Mouse (Mus musculus) B cell, adult 2 months (primary cell): ENCODE results near the gene Cdh7.
A peak's percentile ranks its signal among the peaks of the same experiment; 100 is the strongest.

Experiments
- DNase-seq, 2 experiments: peaks; one replicate each; pipeline ENCODE4 v3.0.0; 2022

Gene Cdh7

DNA sequence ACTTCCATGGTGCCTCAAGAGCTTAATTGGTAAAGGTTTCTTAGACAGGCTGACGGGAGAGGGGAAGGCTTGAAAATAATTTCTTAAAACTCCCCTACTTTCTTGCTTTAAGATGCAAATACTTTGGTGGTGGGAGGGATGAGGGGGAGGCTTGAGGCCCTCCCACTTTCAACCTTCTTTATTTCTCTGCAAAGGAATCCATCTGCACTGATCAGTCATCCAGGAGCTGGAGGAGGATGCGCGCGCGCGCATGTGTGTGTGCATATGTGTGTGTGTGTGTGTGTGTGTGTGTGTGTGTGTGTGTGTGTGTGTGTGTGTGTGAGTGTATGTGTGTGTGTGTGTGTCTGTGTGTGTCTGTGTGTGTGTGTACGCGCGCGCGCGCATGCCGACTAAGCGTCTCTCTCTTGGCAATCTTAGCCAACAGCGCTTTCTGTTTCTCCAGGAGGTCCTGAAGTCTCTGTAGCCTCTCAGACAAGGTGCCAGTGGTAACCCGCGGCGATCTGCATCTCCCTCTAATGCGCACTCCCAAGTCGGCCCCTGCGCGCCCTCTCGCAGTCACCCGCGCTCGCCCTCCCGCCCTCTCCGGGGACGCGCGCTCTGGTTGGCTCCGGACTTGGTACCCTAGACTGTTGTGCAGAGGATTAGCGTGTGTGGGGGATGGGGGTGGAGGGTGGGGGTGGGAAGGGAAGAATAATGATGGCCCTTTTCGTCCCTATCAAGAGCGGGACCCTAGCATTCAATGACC, at the start of gene Cdh7:
Gene Cdh7 (plus strand): TSS at position 368 of the 745 bp plus-strand sequence.
- DNase-seq, result no peak

DNA sequence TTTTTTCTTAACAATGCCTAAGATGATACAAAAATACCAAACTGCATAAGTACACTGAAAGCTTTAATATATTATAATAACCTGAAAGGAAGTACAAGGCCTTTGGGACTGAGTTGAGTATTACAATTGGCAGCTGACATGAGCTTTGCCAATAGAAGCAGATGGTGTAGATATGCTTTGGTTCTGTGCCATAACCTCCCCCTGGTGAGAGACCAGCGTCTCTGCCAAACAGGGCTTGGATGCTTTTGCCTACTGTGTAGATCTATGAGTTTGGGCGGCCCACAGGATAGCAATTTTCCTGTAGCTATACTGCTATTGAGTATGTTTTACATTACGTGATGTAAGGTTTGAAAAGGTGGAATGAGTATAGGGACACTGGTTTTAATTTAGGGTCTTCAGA, 49.6 kb upstream of the Cdh7 start:
- DNase-seq, result no peak

DNA sequence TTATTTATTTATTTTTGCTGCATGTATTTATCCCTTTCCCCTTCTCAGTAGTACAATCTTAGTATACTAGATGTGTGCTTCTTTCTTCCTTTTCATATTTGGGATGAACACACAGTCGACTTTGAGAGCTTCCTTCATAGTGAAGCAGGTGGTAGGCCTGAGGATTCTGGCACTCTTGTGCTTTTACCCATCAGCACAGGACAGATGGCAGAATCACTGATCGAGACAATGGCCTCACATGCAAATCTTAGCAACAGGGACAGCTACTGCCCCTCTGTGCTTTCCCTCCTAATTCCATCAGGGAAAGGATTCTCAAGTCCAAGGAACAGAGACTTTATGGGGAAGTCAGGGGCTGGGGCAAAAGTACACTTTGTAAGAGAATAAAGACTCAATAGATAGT, 33.7 kb upstream of the Cdh7 start:
- DNase-seq, result no peak

DNA sequence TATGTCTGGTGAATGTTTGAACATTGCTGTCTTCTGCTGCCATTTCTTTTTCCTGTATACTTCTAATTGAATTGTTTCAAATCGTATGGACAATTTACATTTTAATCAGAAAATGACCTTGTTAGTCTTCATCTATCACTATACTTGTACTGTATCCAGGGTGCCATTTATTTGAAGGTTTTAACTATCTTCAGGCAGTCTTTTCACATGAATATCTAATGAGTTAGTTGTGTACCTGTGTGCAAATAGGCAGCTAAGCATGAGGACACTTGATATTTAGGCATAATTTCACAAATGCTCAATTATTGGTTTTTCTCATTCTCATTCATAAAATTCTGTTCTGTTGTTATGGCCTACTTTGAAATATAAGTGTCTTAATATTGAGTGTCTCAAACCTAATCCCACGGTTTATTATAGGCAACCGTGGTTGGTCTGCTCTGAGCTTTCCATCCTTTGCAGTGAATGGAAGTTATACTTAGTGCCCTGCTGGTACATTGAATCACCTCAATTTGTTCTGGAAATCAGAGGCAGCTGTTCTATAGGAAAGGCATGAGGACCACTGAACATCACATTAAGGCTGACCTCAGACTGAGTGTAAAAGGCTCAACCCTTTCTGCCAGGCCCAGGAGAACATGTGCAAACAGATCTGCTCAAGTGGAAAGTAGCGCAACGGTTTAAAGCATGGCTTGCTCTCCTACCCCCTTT, 10.4 kb upstream of the Cdh7 start:
- DNase-seq, result no peak

DNA sequence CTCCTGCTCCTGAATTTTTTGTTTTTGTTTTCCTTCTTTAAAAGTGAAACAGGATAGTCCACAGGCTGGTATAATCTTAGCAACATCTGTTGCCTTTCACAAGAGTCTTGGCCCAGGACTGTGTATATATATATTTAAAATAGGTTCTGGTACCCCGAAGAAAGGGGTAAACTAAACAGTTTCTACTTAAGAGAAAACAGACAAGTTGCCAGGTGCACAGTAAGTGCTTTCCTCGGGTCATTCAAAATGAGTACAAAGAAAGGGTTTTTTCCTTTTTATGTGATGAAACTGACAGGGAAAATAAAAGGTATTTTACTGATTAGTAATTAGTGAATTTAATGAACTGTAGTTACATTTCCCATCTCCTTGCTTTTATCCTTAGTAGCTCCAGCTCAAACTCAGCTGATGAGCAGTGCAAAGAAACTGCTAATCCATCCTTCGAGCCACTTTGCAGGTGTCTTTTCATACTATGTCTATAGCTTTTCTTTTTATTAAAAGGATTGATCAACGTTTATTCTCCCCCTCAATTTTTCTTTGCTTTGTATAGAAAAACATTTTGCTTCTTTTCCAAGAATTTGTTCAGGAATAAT, 9.7 kb upstream of the Cdh7 start:
- no peak for DNase-seq

DNA sequence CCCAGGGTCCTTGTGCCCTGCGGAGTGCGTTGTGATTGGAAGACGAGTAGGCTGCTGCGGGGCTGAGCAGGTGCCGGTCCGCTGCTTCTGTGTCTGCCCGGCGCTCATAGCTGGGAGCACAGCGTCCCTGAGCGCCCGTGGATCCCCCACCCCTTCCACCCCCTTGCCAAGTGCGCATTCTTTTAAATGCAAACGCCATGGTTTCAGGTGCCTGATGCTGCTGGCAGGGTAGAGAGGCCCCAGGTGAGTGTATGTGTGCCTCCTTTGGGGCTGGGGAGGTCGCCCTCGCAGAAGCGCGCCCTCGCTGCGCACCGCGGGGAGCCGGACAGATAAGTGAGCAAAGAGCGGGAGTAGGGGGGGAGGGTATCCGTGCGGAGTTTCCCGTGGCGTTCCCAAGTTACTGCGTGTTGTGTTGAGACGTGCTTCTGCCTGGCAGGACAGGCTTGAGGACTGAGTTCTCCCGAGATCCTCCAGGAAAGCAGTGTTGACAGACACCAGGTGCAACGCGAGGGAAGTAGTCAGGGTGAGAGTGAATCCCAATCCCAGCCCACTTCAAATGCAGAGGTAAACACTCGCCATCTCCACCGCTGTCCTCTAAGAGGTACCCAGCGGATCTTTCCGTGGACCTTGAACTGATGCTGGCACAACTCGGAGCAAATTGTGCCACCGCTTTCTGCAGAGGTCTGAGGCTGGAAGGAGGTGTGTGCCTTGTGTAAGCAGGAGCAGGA, 742 bp downstream of the Cdh7 start:
- no peak for DNase-seq

DNA sequence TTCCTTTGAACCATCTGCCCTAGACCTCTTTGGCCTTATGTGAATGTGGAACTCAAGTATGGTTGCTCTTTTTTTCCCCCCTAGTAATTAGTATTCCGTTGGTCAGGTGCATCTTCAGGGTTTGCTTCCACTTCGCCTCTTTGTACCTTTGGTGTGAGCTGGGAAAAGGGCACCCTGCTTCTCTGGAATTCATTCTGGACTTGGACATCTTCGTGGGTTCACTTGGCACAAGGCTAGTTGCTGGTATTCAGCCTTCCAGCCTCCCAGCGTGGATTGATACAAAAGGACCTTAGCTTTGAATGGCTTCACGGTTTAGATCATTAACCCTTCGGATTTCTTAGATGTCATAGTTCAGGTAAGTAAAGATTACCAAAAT, 1.3 kb downstream of the Cdh7 start:
- DNase-seq, result no peak

DNA sequence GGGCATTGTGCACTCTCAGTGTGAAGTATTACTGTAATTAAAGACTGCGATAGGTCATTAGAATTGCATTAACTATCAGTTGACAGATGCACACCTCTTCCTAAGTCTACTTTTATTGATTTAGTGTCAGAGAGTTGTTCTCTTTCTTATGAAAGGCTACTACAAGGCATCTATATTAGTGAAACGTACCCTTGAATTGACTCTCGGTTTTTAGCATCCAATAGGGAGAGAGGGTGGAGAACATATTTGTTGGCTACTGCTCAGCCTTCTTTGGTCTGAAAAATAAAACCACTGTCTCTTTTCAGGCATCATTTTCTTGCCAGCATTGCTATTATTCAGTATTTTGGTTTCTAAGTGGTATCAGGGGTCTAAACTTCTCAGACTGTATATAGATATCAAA, 2.5 kb downstream of the Cdh7 start:
- no peak for DNase-seq

DNA sequence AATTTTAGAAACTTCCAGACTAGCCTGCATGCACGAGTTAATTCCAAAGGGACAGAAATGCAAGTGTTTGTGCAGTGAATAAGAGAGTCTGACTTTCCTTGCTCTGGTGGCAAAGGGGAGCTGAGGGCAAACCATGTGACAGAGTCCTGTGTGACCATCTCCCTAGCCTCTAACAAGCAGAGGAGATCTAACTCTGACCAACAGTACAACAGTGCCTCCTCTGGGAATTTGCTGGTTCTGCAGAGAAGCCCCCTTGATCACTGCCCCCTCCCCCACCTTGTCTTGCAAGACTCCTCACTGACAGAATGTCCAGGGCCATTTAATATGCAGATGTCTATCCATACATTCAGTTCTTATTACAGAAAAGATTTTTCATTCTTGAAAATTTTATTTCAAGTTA, 3.2 kb downstream of the Cdh7 start:
- DNase-seq, result no peak

DNA sequence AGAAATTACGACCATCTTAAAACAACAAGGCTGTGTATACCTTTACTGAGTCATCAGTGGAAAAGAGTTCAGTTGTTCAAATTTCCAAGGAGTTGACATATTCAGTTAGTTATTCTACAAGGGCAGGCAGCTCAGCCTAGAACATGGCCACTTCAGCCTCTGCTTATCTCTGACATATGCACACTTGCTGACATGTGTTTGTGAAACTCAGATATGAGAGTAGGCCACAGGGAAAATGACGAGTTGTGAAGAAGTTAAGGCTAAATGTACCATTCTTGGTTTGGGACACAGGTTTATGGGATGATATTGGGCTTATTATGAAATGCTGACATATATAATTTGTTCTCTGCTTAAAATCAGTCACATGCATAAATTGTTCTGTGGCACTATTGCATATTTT, 7.3 kb downstream of the Cdh7 start:
- no peak for DNase-seq

DNA sequence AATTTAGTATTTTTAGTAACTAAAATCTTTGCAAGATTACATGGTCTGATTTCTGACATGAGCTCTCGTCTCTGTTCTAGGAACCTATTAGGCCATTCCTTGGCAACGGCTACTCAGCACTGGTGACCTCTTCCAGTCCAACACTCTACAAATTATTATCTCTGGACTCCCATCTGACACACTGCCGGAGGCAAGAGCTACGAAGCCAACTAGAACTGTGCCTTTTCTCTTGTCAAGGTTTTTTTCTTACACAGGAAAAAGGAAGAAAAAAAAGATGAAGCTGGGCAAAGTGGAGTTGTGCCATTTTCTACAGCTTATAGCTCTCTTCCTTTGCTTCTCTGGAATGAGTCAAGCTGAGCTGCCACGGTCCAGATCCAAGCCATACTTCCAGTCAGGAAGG, 11.7 kb downstream of the Cdh7 start:
- DNase-seq, result no peak

DNA sequence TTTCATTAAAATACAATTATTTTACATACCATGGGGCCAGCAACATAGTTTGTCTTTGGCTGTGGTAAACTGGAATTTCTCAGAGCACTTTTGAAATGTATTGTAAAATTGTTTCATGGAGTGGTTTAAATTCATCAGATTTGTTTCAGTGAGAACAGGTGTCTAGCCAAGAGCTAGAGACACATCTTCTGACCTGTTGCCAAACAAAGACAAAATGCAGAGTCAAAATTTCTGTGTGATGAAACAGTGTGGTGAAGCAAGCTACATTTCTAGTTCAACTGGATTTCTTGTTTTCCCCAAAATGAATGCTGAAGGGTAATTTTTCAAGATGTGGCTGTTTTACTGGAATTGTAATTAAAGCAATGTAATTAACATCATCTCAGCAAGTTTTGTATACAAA, 22.2 kb downstream of the Cdh7 start:
- DNase-seq, result no peak

DNA sequence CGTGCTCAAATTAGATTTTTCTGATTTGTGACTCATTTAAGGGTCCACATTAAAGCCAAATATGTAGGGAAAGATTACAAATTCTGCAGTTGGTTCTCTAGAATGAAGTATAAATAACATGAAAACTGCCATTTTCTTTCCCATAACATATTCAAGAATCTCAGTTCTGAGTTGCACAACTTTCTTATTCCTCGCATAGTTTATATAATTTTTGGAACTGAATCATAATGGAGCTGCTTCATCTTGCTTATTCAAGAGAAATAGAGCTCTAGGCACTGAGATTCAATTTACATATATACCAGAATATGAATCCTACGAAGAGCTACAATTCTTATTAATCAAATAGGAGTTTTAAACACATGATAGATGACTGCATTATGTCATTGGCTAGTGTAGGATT, 22.8 kb downstream of the Cdh7 start:
- no peak for DNase-seq

DNA sequence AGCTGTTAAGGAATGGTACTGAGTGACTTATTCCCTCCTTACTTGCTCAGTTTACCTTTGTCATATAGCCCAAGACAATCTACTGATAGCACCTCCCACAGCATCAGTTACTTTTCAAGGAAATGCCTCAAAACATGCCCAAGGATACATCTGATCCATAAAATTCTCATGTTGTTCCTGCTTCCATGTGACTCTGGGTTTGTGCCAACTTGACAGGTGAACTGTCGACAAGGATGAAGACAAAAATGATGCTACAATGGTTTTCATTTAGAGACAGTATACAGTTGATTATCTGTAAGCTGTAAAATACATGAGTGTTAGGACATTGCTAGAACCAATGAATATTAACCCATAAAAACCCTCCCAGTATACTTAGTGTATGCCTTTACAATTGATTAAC, 29.9 kb downstream of the Cdh7 start:
- DNase-seq, result no peak

DNA sequence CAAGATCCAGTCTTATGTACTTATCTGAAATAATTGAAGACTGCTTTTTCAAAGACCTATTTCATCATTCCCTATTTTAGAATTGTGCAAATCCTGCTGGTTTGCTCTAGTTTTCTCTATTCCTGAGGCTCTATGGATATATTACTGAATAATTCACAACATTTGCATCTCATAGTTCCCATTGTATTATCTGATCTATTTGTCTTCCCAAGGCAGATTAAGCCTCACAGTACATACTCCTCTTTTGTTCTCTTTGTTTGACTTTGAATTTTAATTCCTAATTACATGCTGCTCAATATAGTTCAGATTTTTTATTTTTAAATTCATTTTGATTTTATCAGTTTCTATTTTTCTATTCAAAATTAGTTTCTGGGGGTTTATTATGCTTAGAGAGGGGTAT, 74.1 kb downstream of the Cdh7 start:
- DNase-seq, result no peak

DNA sequence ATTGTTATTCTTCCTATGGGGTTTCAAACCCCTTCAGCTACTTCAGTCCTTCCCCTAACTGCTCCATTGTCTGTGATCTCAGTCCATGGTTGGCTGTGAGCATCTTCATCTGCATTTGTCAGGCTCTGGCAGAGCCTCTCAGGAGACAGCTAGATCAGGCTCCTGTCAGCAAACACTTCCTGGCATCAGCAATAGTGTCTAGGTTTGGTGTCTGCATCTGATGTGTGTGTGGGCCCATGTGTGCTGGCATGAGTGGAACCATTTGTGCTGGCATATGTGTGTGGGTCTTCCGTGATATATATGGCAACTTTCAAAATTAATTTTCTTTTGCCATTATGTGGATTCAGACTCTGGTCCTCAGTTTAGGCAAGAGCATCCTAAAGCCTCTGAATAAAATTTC, 85.2 kb downstream of the Cdh7 start:
- DNase-seq, result no peak

DNA sequence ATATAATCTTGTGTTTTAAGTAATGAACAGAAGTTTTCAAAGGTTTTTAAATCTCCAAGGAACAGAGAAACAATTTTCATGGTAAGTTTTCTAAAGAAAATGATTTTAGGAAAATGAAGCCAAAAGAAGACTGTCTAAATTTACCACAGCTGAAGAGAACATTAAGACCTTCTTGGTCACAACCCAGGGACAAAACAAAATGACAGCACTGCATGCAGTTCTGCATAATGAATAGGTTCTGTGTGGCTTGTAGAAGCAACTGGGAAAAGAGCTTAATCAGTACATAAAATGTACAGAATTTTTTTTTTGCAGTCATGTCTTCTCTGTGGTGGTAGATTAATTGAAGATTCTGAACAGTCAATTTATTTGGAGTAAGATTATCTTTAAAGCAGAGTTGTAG, 96.2 kb downstream of the Cdh7 start:
- DNase-seq, result no peak

DNA sequence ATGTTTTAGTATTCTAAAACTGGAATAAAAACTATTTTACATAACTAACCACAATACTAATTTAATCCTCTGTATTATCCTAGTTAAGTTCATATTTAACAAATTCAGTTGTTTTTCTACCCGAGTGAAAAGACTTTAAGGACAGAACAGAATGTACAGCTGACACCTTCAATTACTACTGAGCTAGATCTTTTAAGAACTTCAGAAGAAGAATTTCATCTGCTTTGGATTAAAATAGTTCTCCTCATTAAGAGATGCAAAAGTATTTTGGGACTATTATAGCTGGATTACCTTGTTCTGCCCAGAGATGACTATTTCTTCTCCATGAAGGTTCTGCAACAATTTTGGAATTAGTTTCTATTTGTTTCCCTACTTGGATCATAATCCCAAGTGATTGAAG, 135.8 kb downstream of the Cdh7 start:
- no peak for DNase-seq

DNA sequence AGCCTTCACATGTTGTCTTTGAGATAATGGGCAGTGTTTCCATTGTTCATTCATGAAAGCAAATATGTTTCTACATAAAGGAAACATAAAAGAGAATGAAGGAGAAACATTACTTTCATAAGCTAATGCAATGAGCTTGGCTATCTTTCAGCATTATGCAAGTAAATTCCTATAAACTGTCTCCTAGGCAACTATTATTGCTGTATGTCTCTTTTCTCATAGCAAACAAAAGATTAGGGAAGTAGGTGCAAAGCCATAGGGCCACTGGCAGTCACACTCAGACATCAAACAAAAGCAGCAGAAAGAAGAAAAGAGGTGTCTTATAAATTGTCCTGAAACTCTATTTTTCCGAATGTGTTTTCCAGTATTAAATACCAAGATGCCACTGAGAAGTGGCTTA, 136.6 kb downstream of the Cdh7 start:
- DNase-seq, result no peak

DNA sequence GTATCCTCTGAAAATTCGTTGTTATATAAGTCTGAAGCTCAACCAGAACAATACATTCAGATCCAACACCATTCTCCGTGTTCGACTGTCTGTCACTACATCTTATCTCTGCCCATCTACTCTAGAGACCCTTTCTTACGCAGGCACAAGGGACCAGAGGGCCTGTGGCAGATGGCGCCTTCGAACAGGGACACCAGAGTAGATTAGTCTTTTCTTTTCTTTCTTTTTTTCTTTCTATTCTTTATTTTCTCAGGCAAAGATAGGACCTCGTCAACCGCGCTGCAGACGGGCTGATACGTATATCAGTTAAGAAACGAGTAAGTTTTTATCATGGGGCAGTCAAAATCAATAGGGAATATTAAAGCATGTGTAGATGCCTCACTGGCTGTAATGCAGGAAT, 189.2 kb downstream of the Cdh7 start:
- DNase-seq, result peak in 1 of 2 experiments; percentile 0
